ENCODE assay signal across 37 mouse cellular contexts in the genomic region with DNA sequence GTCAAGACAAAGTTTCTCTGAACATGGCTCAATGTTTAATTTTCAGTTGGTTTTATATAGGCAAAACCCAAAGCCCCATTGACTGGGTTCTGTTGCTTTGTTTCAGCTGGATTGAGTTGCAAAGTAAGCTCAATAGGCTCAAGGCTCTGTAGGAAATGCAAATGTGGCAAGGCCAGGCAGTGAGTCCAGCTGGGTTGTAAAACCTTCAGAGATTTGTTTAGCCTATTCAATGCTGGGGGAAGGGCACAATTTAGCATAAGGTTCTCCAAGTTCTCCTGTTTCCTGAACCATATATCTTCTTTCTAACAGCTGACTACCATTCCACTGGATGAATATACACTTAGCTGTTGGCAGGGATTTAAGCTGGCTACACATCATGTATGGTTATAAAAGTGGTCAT. TPM values are rescaled to one million over a fixed set of nuclear protein-coding genes. Genes with fewer than 3 reads are reported as not detected.
DNase-seq lines count a peak whose midpoint lies in the region; ATAC-seq and TF ChIP-seq lines count a peak whose summit lies in the region.
"Had no signal": no experiment of that assay in that cellular context is flagged by ENCODE, and none has a peak within 500 bp of the region (broad histone marks: within the 10 kb centered on the region; RNA-seq: fewer than 3 reads in every experiment).

No protein-coding gene starts in this region.

- no peak; the same call in 1 of the 2 replicates for ATAC-seq in kidney, postnatal 0 days (replicated peaks; ENCODE audit: low FRiP score, low read depth)
- ATAC-seq: forebrain, embryonic 14.5 days; intestine, embryonic 16.5 days; midbrain, embryonic 15.5 days had no signal

- no peak overlapping the region for H3K27ac ChIP-seq in kidney, postnatal 0 days
- peak overlapping the region; percentile 100 for H3K27ac ChIP-seq in CH12.LX (ENCODE audit: insufficient read depth, low read depth)
- no peak overlapping the region for H3K27ac ChIP-seq in gastrocnemius, adult 2 months
- H3K27ac ChIP-seq: embryonic facial prominence, embryonic 12.5 days; heart, adult 2 months; hindbrain, embryonic 13.5 days; limb, embryonic 15.5 days; liver, embryonic 13.5 days; macrophage; midbrain, embryonic 15.5 days; stomach, postnatal 0 days had no signal

- dilution Hi-C loops in CH12.LX (cut with MboI; ENCODE audit: extremely low pct_ligation_motif_present, extremely low pct_unique_long_range_greater_than_20kb, low sequenced_read_pairs) = no loop called here

- in situ Hi-C loops in CH12.LX (cut with MboI; ENCODE audit: low pct_ligation_motif_present, low pct_unique_long_range_greater_than_20kb, low sequenced_read_pairs) = no loop called here

- peak; percentile 9 for DNase-seq in embryo, embryonic 11 days
- DNase-seq in embryo, embryonic 9.5 days (ENCODE audit: extremely low spot score) = no peak
- peak; percentile 81 for DNase-seq in kidney, postnatal 0 days (ENCODE audit: low spot score)
- no peak for DNase-seq in kidney, adult 18-20 months
- DNase-seq in CH12.LX (ENCODE audit: extremely low read depth) (peak; percentile 33), ZHBTc4 (ENCODE audit: low read depth, low spot score) (peak; percentile 50)
- no peak for DNase-seq in thymus, postnatal 14 days
- DNase-seq in gastrocnemius, adult 2 months = no peak
- DNase-seq: adrenal gland, adult 8-10 months; cerebellum, adult 11 months; cerebellum, adult 9-11 months; gastrocnemius, postnatal 25 days; heart, adult 2 months; heart, postnatal 4 days; liver, embryonic 13.5 days; lung, adult 2 months; lung, postnatal 10 days; right cerebral cortex, postnatal 25 days; spleen, adult 18-20 months; thymus, adult 18-20 months; thymus, postnatal 36 days had no signal

- TF ChIP-seq POLR2A in CH12.LX (IDR thresholded peaks at IDR 0.05; ENCODE audit: low read depth, low read length) = no peak

- no peak for TF ChIP-seq CTCF in kidney, postnatal 0 days (IDR thresholded peaks at IDR 0.05; ENCODE audit: low read depth)
- no peak for TF ChIP-seq CTCF in CH12.LX (conservative IDR thresholded peaks at IDR 0.05 in 1 of 2, IDR thresholded peaks at IDR 0.05 in 1 of 2; ENCODE audit: low read depth in 2 of 2, low read length in 2 of 2)
- no peak for TF ChIP-seq CTCF in gastrocnemius, adult 2 months (IDR thresholded peaks at IDR 0.05)

- no peaks in the 10 kb centered on the region for H3K27me3 ChIP-seq in kidney, postnatal 0 days (ENCODE audit: insufficient read depth, low read length)
- no peaks in the 10 kb centered on the region for H3K27me3 ChIP-seq in CH12.LX (replicated peaks)
- H3K27me3 ChIP-seq: embryonic facial prominence, embryonic 12.5 days; heart, embryonic 12.5 days; hindbrain, embryonic 13.5 days; limb, embryonic 15.5 days; liver, embryonic 13.5 days; midbrain, embryonic 15.5 days had no signal

- no peak overlapping the region for H3K4me2 ChIP-seq in kidney, postnatal 0 days (ENCODE audit: low read length)
- peak overlapping the region; percentile 86 for H3K4me2 ChIP-seq in CH12.LX (ENCODE audit: insufficient read depth, low read depth, poor library complexity, severe bottlenecking)
- H3K4me2 ChIP-seq: embryonic facial prominence, embryonic 12.5 days; heart, embryonic 12.5 days; hindbrain, embryonic 13.5 days; limb, embryonic 15.5 days; liver, embryonic 13.5 days; midbrain, embryonic 15.5 days had no signal

- H3K79me2 ChIP-seq in CH12.LX (replicated peaks; ENCODE audit: control insufficient read depth, extremely low read depth, insufficient read depth, poor library complexity, severe bottlenecking) = no peaks in the 10 kb centered on the region

- TF ChIP-seq EP300 in CH12.LX (IDR thresholded peaks at IDR 0.05; ENCODE audit: low read length) = no peak

- no peak overlapping the region for H3K9ac ChIP-seq in kidney, postnatal 0 days (ENCODE audit: low read depth, low read length)
- H3K9ac ChIP-seq in CH12.LX (ENCODE audit: insufficient read depth, low read depth) = peak overlapping the region; percentile 75
- H3K9ac ChIP-seq: embryonic facial prominence, embryonic 12.5 days; heart, embryonic 12.5 days; hindbrain, embryonic 13.5 days; limb, embryonic 15.5 days; liver, embryonic 13.5 days; midbrain, embryonic 15.5 days had no signal

- TF ChIP-seq RAD21 in CH12.LX (IDR thresholded peaks at IDR 0.05; ENCODE audit: low read depth, low read length) = no peak

- intact Hi-C loops in gastrocnemius, adult 2 months (cut with DNase I) = no loop called here

- H3K36me3 ChIP-seq in kidney, postnatal 0 days (ENCODE audit: insufficient read depth, low read length) = no peaks in the 10 kb centered on the region
- H3K36me3 ChIP-seq in CH12.LX (replicated peaks in 1 of 2; ENCODE audit: control insufficient read depth in 1 of 2, insufficient read depth in 1 of 2, low read length in 1 of 2) = no peaks in the 10 kb centered on the region
- H3K36me3 ChIP-seq: embryonic facial prominence, embryonic 12.5 days; heart, embryonic 12.5 days; hindbrain, embryonic 13.5 days; limb, embryonic 15.5 days; liver, embryonic 13.5 days; midbrain, embryonic 15.5 days had no signal

- no peak overlapping the region for H3K4me3 ChIP-seq in kidney, postnatal 0 days (replicated peaks; ENCODE audit: low read depth, low read length)
- H3K4me3 ChIP-seq in CH12.LX (replicated peaks in 1 of 3; ENCODE audit: low read depth in 2 of 3, low read length in 2 of 3, poor library complexity in 1 of 3) = no peak overlapping the region
- H3K4me3 ChIP-seq in gastrocnemius, adult 2 months = no peak overlapping the region
- H3K4me3 ChIP-seq: embryonic facial prominence, embryonic 12.5 days; heart, adult 2 months; heart, embryonic 12.5 days; hindbrain, embryonic 13.5 days; limb, embryonic 15.5 days; liver, embryonic 13.5 days; midbrain, embryonic 15.5 days had no signal

- H3K9me3 ChIP-seq in kidney, postnatal 0 days (replicated peaks; ENCODE audit: low read length) = no peaks in the 10 kb centered on the region
- H3K9me3 ChIP-seq in CH12.LX (replicated peaks; ENCODE audit: low read length) = peaks cover 9% of the 10 kb centered on the region
- H3K9me3 ChIP-seq: embryonic facial prominence, embryonic 12.5 days; hindbrain, embryonic 13.5 days; limb, embryonic 15.5 days; liver, embryonic 13.5 days; midbrain, embryonic 15.5 days had no signal

- no peaks in the 10 kb centered on the region for H3K4me1 ChIP-seq in kidney, postnatal 0 days (replicated peaks; ENCODE audit: insufficient read depth, low read length)
- peaks cover 20 to 53% of the 10 kb centered on the region in 2 experiments for H3K4me1 ChIP-seq in CH12.LX (ENCODE audit: control insufficient read depth in 1 of 2, insufficient read depth in 2 of 2)
- H3K4me1 ChIP-seq: embryonic facial prominence, embryonic 12.5 days; heart, embryonic 12.5 days; hindbrain, embryonic 13.5 days; limb, embryonic 15.5 days; liver, embryonic 13.5 days; midbrain, embryonic 15.5 days had no signal

TF ChIP-seq in CH12.LX, 34 proteins besides CTCF, POLR2A, EP300 and RAD21:
- TF ChIP-seq USF1 (IDR thresholded peaks at IDR 0.05; ENCODE audit: low read depth, low read length) (peak; percentile 39; the same call in 1 of the 2 replicates), TCF12 (IDR thresholded peaks at IDR 0.05; ENCODE audit: low read depth, low read length) (peak; percentile 28; the same call in 1 of the 2 replicates), CHD2 (IDR thresholded peaks at IDR 0.05; ENCODE audit: low read length) (peak; percentile 64), BHLHE40 (IDR thresholded peaks at IDR 0.05; ENCODE audit: low read depth, low read length) (peak; percentile 48), ETS1 (conservative IDR thresholded peaks at IDR 0.05; ENCODE audit: low read depth, low read length) (peak; percentile 63), HCFC1 (IDR thresholded peaks at IDR 0.05; ENCODE audit: low read depth, low read length) (no peak), NELFE (IDR thresholded peaks at IDR 0.05; ENCODE audit: low read depth, low read length) (no peak)
TF ChIP-seq in CH12.LX: peak in this region for 5.

RNA-seq across cellular contexts. Expression of a gene that starts 12.0 kb away (rescaled TPM):
- polyA plus RNA-seq in kidney, postnatal 0 days (2015; fragmentation: Nextera tagmentation; extraction: Ambion mirVana) = not detected in 2 replicates
- total RNA-seq in CH12.LX (2012; rRNA removed) (1.1 and 1.3 TPM in 2 replicates), CH12.LX (2014; rRNA removed) (1.1 and 1.3 TPM in 2 replicates)
- polyA plus RNA-seq in CH12.LX (2012; ENCODE audit: insufficient read length, low read depth) = 0.29 and 0.79 TPM in 2 replicates
- not detected for total RNA-seq in gastrocnemius, adult 2 months (2021)
- total RNA-seq: adrenal gland, adult 8-10 months; adrenal gland, postnatal 4 days; common myeloid progenitor, adult 5-6 weeks; gastrocnemius, postnatal 25 days; heart, adult 2 months; heart, postnatal 4 days; left cerebral cortex, adult 8-10 months; left cerebral cortex, postnatal 36 days had no signal
- polyA plus RNA-seq: embryonic facial prominence, embryonic 12.5 days; forebrain, embryonic 14.5 days; heart, adult 2 months; heart, embryonic 12.5 days; heart, postnatal 0 days; intestine, embryonic 16.5 days; limb, embryonic 15.5 days; liver, embryonic 13.5 days; lung, adult 2 months; macrophage; stomach, postnatal 0 days had no signal

RNA-seq across cellular contexts. Expression of a gene that starts 54.1 kb away (rescaled TPM):
- 0.16 and 0.17 TPM in 2 replicates for polyA plus RNA-seq in kidney, postnatal 0 days (2015; fragmentation: Nextera tagmentation; extraction: Ambion mirVana)
- not detected in 2 replicates for total RNA-seq in CH12.LX (2012; rRNA removed)
- not detected in 2 replicates for total RNA-seq in CH12.LX (2014; rRNA removed)
- not detected in 2 replicates for polyA plus RNA-seq in CH12.LX (2012; ENCODE audit: insufficient read length, low read depth)
- not detected for total RNA-seq in gastrocnemius, adult 2 months (2021)
- total RNA-seq: gastrocnemius, postnatal 25 days; heart, postnatal 4 days; layer of hippocampus, postnatal 25 days; left cerebral cortex, postnatal 36 days had no signal
- polyA plus RNA-seq: embryonic facial prominence, embryonic 12.5 days; forebrain, embryonic 14.5 days; heart, embryonic 12.5 days; heart, postnatal 0 days; hindbrain, embryonic 13.5 days; limb, embryonic 15.5 days; neural tube, embryonic 14.5 days had no signal

Comparison
In these comparisons a context has a peak if more than half of its experiments do, and no peak if none do; other contexts are left out.
1. DNase-seq: peak in embryo, embryonic 11 days (single experiment), kidney, postnatal 0 days (single experiment), CH12.LX (single experiment) and ZHBTc4 (single experiment); none in embryo, embryonic 9.5 days (single experiment), kidney, adult 18-20 months (single experiment), thymus, postnatal 14 days (single experiment) and gastrocnemius, adult 2 months (single experiment).